Mouse (Mus musculus) testis, adult 2 months (tissue): ENCODE results near the gene Bmper.

Source experiments
- CTCF ChIP-seq: fragments of 200-500 bp; IDR thresholded peaks from 2 replicates; pipeline ENCODE4 v1.5.1; 2012; ENCODE audit warnings: low read depth, mild to moderate bottlenecking, inconsistent platforms, low read length, moderate library complexity; ENCODE audit not compliant: control insufficient read depth, insufficient read depth, insufficient replicate concordance
- POLR2A ChIP-seq: fragments of 200-500 bp; IDR thresholded peaks from 2 replicates; pipeline ENCODE4 v1.6.1; 2012; ENCODE audit warnings: low read depth, mild to moderate bottlenecking, inconsistent platforms, low read length, moderate library complexity; ENCODE audit not compliant: control insufficient read depth

DNA sequence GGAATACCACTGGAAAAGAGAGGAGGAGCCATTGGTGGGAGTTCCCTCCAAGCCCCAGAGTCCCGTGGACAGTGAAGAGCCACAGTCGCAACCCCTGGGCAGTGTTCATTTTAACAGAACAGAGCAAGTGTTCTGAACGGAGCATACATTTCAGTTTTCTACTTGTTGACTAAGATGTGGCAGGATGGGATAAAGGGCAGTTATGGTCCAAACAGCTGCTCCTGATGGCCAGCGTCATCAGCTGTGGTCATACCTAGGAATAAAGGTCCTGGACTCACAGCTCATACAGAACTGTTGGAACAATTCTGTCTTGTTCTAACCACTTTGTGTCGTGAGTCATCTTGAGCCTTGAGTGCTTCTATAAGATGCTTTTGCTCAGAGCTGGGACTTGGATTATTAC, 265.4 kb downstream of the Bmper start:
- TF ChIP-seq CTCF: no peak
- TF ChIP-seq POLR2A: no peak
